Mouse (Mus musculus) 3T3-L1 (cell line): Measurements from ENCODE around the gene Tnp1.
A peak's percentile ranks its signal among the peaks of the same experiment; 100 is the strongest.

Experiments used
- DNase-seq: peaks from one replicate; pipeline ENCODE4 v3.0.0-alpha.2; 2015; ENCODE audit warnings: low read depth, low spot score

Tnp1 gene

DNA sequence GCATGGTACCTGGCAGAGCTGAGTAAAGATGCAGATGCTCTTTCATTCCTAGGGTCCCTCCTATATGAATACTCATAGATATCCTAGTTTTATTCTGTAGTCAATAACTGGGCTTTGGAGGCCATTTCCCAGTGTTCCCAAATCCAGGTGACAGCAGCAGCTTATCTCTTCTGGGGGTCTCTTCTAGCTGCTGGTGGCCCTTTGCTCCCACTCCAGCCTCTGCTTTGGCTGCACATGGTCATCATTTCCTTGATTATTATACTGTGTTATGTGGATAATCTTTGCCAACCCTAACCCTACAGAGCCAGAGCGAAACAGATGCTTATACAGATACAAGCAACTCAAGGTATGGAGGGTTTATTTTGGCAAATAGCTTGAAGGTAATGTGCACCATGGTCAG is 8.9 kb downstream of the Tnp1 start:
- DNase-seq = no peak

DNA sequence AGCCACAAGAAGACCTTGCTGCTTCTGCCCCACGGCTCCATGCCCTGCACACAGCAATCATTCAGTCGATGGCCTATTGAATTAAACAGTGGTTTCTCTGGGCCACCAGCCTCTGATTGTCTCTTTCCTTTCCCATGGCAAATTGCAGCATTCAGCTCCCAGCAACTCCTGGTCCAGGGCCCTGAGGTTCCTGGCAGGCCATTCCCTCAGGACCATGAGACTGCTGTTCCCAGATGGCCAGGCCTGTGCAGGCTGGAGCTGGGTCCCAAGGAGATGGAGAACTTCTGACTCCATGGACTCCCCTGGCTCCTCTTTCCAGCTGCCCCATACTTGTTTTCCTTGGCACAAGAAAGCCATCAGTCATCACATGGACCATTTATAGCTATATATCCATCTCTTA is 10.8 kb downstream of the Tnp1 start:
- DNase-seq = no peak

DNA sequence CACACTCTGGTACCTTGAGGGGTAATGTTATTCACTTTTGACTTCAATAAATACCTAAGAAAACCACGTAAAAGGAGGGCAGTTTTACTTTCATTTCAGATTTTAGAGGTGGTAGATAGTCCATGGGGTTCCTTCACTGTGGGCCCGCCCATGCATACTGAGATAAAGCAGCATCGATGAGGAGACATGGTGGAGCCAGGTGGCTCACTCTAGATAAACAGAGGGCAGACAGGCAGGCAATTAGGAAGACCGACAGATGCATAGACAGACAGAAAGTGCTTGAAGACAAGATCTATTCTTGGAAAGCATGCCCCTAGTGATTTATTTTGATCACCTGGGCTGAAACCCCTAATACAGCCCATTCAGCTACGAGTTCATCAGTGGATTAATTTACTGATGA is 13.1 kb downstream of the Tnp1 start:
- DNase-seq = no peak

DNA sequence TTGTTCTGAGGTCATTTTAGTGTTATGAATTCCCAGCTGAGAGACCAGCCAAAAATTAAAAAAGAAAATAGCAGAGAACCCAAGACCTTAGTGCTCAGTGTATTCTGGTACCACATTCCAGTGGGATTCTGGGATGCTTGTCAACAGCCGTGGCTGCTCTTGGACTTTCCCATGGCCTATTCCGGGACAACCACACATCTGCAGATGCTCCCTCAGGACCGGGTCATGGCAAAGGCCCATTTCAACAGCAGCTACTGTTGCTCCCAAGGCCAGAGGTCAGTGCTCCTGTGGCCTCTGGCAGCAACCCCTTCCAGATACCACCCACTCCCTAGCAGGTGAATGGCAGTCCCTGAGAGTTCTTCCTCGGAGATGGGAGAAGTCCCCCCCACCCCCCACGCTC is 13.7 kb downstream of the Tnp1 start:
- no peak for DNase-seq

DNA sequence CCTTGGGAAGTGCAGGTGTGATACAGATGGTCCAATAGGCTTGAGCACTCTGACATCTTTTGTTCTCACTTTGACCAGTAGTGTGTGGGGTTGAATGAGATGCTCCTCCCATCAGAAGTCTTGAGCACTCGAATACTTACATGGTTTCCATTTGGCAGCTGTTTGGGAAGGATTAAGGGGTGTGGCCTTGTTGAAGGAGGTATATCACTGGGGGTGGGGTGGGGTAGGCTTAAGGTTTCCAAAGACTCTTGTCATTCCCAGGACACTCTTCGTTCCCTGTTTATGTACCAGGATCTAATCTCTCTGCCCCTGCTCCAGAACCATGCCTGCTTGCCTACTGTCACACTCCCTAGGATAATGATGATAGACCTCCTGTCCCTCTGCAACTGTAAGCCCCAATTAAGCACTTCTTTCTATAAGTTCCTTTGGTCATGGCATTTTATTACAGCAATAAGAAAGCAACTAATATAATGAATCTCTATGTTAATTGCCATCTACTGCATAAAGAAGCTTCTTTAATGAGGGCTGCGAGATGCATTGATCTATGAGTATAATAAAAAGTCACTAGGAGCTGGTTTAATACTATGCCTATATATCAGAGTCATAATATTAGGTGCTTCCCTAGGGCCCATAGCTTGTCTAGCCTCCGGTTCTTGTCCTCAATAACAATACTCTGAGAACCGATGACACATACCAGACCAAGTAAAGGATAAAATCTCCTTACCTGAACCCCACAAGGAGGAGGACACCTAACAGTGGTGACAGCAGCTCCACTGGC is 20.8 kb downstream of the Tnp1 start:
- no peak for DNase-seq

DNA sequence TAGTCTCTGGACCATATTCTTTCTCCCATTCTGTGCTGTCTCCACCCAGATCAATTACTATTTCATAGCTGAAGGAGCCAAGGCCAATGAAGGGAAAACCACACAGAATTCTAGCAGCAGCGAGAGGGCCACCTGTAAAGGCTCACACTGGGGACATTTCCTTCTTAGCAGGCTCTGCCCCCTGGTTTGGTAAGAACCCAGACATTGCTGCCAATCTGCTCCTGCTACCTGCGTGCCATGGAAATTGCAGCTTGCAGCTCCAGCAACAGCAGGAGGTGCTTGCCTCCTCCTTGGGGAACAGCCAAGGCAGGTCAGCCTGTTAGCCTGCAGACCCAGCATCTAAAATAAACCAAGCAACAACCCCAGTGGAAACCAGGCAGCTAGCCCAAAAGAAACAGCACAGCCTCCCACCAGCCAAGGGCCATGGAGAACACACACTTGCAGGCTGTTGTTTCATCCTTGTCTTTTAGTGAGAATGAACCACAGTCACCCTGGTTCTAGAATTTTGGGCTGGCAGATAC is 22.7 kb downstream of the Tnp1 start:
- no peak for DNase-seq

DNA sequence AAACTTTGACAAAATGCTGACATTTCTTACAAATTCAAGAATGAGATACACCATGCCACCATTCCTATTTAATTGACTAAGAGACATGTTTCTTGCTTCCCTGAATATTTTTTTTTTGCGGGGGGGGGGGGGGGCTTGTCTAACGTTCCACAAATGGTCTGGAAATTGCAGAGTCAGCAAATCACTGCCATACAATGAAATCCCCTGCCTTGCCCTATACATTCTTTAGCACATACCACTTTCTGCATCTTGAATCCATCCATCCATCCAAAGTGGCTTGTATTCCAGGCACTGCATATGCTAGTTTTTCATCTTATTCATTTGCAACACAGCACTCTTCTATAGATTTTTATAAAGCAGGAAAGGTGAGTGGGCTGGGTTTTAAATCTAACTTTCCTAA is 23.5 kb downstream of the Tnp1 start:
- no peak for DNase-seq

DNA sequence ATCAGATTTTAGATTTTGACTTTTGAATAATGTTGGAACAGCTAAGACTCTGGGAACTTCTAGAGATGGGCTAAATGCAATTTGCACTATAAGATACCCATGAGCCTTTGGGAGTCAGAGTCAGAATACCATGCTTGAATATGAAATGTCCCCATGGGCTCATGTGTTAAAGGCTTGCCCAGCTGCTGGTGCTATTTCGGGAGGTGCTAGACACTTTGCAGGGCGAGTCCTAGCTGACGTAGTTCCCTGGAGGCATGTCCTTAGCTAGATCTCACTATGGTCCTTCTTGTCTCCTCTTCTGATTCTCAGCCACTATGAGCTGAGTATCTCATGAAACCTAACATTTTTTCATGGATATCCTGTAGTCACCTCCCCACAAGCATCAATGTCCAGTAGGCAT is 26.8 kb downstream of the Tnp1 start:
- no peak for DNase-seq

DNA sequence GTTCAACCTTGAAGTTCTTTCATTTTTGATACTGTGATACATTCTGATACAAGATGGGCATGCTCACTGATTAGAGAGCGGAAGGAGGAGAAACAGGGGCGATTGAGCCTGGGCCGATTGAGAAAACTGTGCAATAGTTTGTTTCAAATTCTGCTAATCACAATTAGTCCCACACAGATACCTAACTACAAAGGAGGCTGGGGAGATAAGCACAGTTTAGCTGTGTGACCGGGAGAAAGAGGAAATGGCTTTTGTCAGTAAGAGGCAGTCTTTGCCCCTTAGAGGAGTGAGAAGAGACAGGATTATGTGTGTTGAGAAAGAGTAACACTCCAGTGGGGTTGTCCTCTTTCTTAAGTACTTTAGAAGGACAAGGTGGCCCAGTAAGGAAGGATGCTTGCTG is 29.0 kb downstream of the Tnp1 start:
- no peak for DNase-seq

DNA sequence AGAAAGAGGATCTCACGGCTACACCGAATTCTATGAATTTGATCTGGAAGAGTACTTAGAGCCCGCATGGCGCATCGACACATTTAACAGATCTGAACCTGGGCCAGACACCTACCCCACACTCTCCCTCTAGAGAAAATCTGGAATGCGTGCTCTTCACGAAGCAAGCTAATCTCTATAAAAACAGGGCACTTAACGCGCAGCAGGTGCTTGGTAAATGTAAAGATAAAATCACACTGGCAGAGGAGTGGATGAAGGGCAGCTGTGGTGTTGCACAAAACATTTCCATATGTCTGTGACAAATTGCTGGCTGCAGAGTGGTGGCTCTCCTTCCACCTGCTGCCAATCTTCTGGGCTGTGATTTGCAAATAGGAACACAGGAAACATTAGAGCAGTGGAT is 36.8 kb downstream of the Tnp1 start:
- DNase-seq = no peak

DNA sequence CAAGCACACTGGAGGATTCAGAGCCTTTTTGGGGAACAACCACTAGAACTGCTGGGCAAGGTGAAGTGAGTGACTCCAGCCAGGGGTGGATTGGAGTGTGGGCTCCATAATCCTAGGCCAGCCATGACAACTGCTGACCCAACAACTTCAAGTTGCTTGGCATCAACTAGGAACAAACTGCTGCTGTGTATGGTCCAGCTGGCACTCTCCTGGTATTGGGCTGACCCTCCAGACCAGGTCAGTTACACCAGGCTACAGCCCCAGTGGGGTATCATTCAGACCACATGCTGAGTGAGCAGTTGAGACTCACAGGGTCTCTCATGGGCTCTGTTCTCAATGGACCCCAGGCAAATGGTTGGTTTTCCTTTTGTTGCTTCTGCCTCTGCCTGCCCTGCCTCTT is 41.5 kb downstream of the Tnp1 start:
- no peak for DNase-seq

DNA sequence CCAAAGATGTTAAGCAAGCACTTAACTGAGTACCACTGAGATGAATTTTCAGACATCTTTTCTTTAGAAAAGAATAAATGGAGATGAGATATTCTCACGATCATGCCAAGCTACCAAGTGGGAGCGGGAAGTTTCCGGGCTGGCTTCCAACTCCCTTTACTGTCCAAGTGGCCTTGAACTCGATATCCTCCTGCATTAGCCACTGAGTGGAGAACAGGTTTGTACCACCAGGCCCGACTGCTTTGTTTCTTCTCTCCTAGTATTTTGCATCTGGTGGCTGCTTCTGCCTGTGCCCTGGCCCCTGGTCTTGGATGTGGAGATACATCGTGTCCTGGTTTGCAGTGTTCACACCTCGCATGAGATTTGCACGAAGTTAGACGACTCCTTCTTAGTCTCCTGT is 45.2 kb downstream of the Tnp1 start:
- DNase-seq = no peak

DNA sequence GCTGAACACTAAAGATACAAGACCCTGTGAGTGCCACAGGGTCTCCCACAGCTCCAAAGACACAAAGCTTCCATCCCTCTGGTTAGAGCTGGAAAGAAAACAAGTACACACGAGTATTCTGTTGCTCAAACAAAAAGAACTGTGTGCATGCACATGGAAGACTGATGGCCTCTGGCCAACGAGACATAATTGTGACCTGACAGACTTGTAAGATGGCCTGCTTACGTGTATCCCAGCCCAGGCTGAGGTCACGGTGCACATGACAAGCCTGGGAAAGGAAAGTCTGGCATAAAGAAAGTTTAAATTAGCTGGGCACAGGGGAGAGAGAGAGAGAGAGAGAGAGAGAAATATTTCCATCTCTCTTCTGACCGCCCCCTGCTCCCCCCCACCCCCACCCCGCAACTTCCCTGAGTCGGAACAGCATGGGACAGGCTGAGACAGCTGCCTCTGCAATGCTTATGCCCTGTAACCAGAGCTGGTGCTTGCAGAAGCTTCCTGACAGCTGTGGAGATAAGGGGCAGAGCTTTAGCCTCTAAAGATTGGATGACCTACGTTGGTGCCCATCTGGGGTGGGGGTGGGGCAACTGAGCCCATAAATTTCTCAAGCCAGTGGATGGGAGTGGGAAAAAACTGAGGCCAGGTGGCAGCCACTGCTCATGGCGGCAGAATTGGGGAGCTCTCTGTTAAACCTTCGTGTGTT is 46.4 kb downstream of the Tnp1 start:
- no peak for DNase-seq

DNA sequence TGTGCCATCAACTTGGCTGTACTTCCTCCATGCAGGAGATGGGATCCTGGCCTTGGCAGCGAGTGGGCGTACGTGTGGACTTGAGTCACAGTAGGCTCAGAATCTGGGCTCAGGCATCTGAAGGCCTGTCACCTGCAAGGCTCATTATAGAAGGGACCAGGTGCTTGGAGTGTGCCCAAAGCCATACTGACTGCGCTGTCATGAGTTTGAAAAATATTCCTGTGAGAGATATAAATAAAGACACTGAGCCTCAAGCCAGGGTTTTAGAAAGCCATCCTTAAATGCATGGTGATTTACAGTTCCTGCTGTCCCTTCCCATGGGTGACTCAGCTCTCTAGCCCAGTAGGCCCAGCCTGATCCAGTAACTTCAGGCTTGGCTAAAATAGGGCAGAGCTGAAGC is 49.3 kb downstream of the Tnp1 start:
- peak; percentile 10 for DNase-seq
